Mouse (Mus musculus) effector memory CD4-positive, alpha-beta T cell, adult 7 months (primary cell): Measurements from ENCODE around the gene Sema3c. TPM values are rescaled to one million over a fixed set of nuclear protein-coding genes. Genes with fewer than 3 reads are reported as not detected.

Source experiments
- polyA plus RNA-seq: library from polyadenylated mRNA; unstranded; fragments of 100-300 nt; shearing (Covaris generic); gene quantifications from one replicate; pipeline ENCODE4 v1.2.1, GENCODE M21; 2017

The Sema3c gene
- not detected for polyA plus RNA-seq

DNA sequence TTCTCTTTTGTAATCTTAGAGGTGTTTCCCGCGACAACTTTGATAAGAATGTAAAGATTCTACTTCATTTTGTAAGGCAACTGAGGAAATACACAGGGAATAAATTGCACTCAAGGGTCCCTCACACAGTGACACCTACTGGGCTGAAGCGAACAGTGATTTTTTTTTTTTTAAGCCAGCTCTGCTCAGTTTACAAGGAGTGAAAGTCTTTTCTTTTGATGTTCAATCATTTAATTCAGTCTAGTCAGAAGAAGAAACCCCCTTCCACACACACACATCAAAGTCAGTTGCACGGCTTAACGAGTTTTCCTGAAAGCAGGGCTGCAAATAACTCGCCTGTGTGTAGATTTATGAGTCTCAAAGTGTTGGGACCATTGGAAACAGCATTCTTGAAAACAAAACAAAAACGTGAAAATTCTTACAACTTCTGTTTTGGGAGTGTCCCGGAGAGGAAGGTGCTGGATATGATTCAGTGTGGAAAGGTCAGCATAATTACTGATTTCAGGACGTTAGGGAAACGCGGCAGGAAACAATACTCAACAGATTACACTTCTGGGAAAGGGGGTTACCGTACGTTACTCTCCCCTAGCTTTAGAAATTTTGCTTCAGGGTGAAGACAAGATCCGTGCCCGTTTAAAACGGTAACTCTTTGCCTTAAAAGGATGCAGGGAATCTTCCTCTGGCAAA is at the start of gene Sema3c:
TSS of gene Sema3c (plus strand) at position 588 of the 687 bp plus-strand sequence.

Other genes with a start within 250 kb of the Sema3c start
- not detected for gene Speer4f2, start 201.1 kb upstream of the Sema3c start, polyA plus RNA-seq
- gene Speer4f1, start 98.2 kb upstream of the Sema3c start, polyA plus RNA-seq: 0.30 TPM